Mouse (Mus musculus): ENCODE measurements around the gene Palm2. TPM values are rescaled to one million over a fixed set of nuclear protein-coding genes. Genes with fewer than 3 reads are reported as not detected.

Gene Palm2
- polyA plus RNA-seq, 1 experiment from 2014 or later = 13.2 TPM

DNA sequence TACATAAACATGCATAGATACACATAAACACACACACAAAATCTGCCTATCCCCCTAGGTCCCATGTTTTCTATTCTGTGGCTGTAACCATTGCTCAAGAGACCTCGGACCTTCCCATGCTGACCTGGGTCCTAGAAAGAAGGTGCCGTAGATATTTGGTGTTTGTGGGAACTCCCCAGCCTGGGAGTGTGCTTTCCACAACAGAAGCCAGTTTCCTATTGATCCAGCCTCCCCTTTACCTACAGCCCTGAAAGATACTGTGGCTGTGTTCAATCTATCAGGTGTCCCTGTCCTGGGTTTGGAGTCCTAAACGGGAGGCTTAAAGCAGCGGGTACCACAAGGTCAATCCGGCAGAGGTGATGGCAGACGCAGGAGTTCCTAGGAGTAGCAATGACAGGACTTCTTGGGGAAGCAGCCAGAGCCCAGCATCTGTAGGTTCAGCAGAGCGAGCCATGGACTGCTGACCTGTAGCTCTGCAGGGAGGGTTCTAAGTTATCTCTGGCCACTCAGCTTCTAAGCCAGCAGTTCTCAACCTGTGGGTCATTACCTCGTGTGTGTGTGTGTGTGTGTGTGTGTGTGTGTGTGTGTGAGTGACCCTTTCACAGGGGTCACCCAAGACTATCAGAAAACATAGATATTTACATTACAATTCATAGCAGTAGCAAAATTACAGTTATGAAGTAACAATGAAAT lies 79.3 kb downstream of the Palm2 start:
- H3K4me2 ChIP-seq = no peak overlapping the region
- H3K9ac ChIP-seq (replicated peaks) = no peak overlapping the region
- no peaks in the 10 kb centered on the region for H3K27me3 ChIP-seq
- H3K27ac ChIP-seq = no peak overlapping the region
- no peaks in the 10 kb centered on the region for H3K36me3 ChIP-seq
- H3K9me3 ChIP-seq = no peaks in the 10 kb centered on the region
- peaks cover 14% of the 10 kb centered on the region; the same call in 1 of the 2 replicates for H3K4me1 ChIP-seq (replicated peaks)
- no peak overlapping the region for H3K4me3 ChIP-seq (replicated peaks)
- no peak for ATAC-seq (ENCODE audit: insufficient number of reproducible peaks, insufficient read depth, low FRiP score, low TSS enrichment, low read depth)
- 74% methylated on average over 8 of the region's 8 CpGs for WGBS

DNA sequence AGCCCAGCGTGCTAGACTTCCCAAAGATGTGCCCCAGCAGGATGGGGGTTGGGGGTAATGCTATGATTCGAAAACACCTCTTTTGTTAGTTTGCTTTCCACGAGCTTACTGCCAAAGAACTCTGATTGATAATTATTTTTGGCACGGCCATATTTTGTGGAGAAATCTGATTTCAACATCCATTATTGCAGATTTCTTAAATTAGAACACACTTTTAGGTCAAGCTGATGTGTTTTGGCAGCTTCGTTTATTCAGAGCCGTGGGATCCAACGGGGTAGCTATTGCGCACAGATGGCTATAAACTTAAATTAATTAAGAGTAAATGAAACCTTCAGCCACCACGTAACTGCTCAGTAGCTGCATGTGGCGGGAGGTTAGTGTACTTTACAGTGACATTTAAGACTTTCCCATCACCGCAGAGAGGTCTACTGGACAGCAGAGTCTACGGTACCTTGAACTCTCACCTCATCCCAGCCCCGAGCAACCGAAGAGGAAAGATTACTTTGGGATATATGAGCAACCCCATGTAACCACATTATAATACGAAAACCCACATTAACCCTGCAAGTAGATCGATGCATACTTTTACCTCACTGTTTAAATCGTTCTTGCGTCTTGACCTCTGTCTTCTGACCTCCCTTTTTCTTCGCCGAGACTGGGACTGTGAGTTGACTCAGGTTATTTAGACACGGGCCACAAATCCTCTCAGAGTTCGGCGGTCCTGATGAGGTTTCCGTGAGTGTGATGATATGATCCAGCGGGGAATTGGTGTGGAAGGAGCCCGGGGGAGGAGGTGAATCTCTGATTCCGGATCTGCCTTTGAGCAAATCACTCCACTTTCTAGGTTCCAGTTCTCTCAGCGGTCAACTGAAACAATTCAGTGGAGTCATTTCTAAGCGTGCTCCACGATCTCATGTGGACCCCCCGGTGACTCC lies 80.2 kb downstream of the Palm2 start:
- Histone ChIP-seq H3K27me3 (no peaks in the 10 kb centered on the region), H3K9ac (replicated peaks) (no peak overlapping the region), H3K27ac (no peak overlapping the region), H3K4me1 (replicated peaks) (peaks cover 14% of the 10 kb centered on the region; the same call in 1 of the 2 replicates), H3K9me3 (no peaks in the 10 kb centered on the region), H3K4me2 (no peak overlapping the region), H3K4me3 (replicated peaks) (no peak overlapping the region), H3K36me3 (no peaks in the 10 kb centered on the region)
- no peak for ATAC-seq (ENCODE audit: insufficient number of reproducible peaks, insufficient read depth, low FRiP score, low TSS enrichment, low read depth)
- WGBS = 67% methylated on average over 31 of the region's 31 CpGs

- Histone ChIP-seq H3K9me3 (no peaks in the 10 kb centered on the region), H3K4me3 (replicated peaks) (no peak overlapping the region), H3K4me1 (replicated peaks) (peaks cover 14% of the 10 kb centered on the region; the same call in 1 of the 2 replicates), H3K27me3 (no peaks in the 10 kb centered on the region), H3K9ac (replicated peaks) (no peak overlapping the region), H3K36me3 (no peaks in the 10 kb centered on the region), H3K4me2 (no peak overlapping the region), H3K27ac (no peak overlapping the region)
- ATAC-seq (ENCODE audit: insufficient number of reproducible peaks, insufficient read depth, low FRiP score, low TSS enrichment, low read depth) = no peak
- 69% methylated on average over 2 of the region's 2 CpGs for WGBS
Measured at GRCm38 (mm10) chr4:57515356-57515755, 81.3 kb downstream of the Palm2 start.

- 95% methylated on average over 15 of the region's 15 CpGs for WGBS
- Histone ChIP-seq H3K9ac (replicated peaks) (no peak overlapping the region), H3K36me3 (no peaks in the 10 kb centered on the region), H3K4me3 (replicated peaks) (no peak overlapping the region), H3K4me1 (replicated peaks) (no peaks in the 10 kb centered on the region), H3K27me3 (no peaks in the 10 kb centered on the region), H3K27ac (no peak overlapping the region), H3K9me3 (no peaks in the 10 kb centered on the region), H3K4me2 (no peak overlapping the region)
- ATAC-seq (ENCODE audit: insufficient number of reproducible peaks, insufficient read depth, low FRiP score, low TSS enrichment, low read depth) = no peak
Measured at GRCm38 (mm10) chr4:57523456-57523855, 89.4 kb downstream of the Palm2 start.

DNA sequence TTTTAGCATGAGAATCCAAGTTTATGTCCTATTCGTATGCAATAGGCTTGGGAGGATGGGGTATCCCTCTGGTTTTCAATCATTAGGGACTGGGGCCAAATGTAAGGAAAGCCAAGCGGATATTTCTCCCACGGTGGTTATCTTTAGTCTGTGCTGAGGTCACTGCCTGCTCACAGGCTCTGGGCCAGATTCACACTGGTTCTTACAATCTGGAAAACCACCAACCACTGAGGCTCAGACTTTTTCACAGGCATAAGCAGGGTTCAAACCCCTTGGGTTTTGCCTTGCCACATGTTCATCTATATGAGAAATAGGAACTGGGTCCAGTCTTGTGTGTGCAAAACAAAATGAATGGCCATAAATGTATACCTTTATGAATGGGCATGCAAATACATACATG lies 90.4 kb downstream of the Palm2 start:
- H3K9me3 ChIP-seq = no peaks in the 10 kb centered on the region
- H3K36me3 ChIP-seq = no peaks in the 10 kb centered on the region
- H3K4me1 ChIP-seq (replicated peaks) = peaks cover 3% of the 10 kb centered on the region
- H3K9ac ChIP-seq (replicated peaks) = no peak overlapping the region
- ATAC-seq (ENCODE audit: insufficient number of reproducible peaks, insufficient read depth, low FRiP score, low TSS enrichment, low read depth) = no peak
- no peak overlapping the region for H3K27ac ChIP-seq
- 92% methylated on average over 3 of the region's 3 CpGs for WGBS
- H3K27me3 ChIP-seq = no peaks in the 10 kb centered on the region
- H3K4me2 ChIP-seq = no peak overlapping the region
- no peak overlapping the region for H3K4me3 ChIP-seq (replicated peaks)

GRCm38 (mm10) chr4:57525221-57526011 lies 91.4 kb downstream of the Palm2 start:
- 84% methylated on average over 9 of the region's 9 CpGs for WGBS
- no peaks in the 10 kb centered on the region for H3K36me3 ChIP-seq
- H3K9ac ChIP-seq (replicated peaks) = no peak overlapping the region
- no peak overlapping the region for H3K4me2 ChIP-seq
- no peak overlapping the region for H3K27ac ChIP-seq
- peaks cover 10% of the 10 kb centered on the region for H3K4me1 ChIP-seq (replicated peaks)
- no peak for ATAC-seq (ENCODE audit: insufficient number of reproducible peaks, insufficient read depth, low FRiP score, low TSS enrichment, low read depth)
- H3K9me3 ChIP-seq = no peaks in the 10 kb centered on the region
- no peak overlapping the region for H3K4me3 ChIP-seq (replicated peaks)
- H3K27me3 ChIP-seq = no peaks in the 10 kb centered on the region

GRCm38 (mm10) chr4:57528296-57528695 lies 94.2 kb downstream of the Palm2 start:
- Histone ChIP-seq H3K36me3 (no peaks in the 10 kb centered on the region), H3K4me2 (no peak overlapping the region), H3K27me3 (no peaks in the 10 kb centered on the region), H3K4me1 (replicated peaks) (peaks cover 10% of the 10 kb centered on the region), H3K27ac (no peak overlapping the region), H3K4me3 (replicated peaks) (no peak overlapping the region), H3K9me3 (no peaks in the 10 kb centered on the region), H3K9ac (replicated peaks) (no peak overlapping the region)
- no peak for ATAC-seq (ENCODE audit: insufficient number of reproducible peaks, insufficient read depth, low FRiP score, low TSS enrichment, low read depth)

DNA sequence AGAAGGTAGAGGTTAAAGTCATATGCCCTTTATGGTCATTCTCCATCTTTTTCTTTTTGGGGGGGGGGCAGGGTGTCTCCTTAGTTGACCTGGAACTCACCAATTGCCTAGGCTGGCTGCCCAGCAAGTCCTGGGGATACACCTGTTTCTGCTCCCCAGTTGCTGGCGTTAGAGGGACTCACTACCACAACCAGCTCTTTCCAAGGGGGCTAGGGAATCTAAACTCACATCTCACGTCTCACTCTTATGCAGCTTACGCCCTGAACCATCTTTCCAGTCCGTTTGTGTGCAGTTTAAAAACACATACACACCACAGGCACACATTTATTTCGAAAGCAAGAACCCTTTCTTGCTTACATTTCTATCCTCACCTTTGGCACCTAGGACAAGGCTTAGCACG lies 99.6 kb downstream of the Palm2 start:
- H3K4me3 ChIP-seq (replicated peaks) = no peak overlapping the region
- no peaks in the 10 kb centered on the region for H3K36me3 ChIP-seq
- H3K4me2 ChIP-seq = no peak overlapping the region
- WGBS = 81% methylated on average over 6 of the region's 6 CpGs
- H3K9ac ChIP-seq (replicated peaks) = no peak overlapping the region
- H3K9me3 ChIP-seq = no peaks in the 10 kb centered on the region
- H3K27me3 ChIP-seq = no peaks in the 10 kb centered on the region
- no peak overlapping the region for H3K27ac ChIP-seq
- ATAC-seq (ENCODE audit: insufficient number of reproducible peaks, insufficient read depth, low FRiP score, low TSS enrichment, low read depth) = no peak
- H3K4me1 ChIP-seq (replicated peaks) = peaks cover 21% of the 10 kb centered on the region

- no peak for ATAC-seq (ENCODE audit: insufficient number of reproducible peaks, insufficient read depth, low FRiP score, low TSS enrichment, low read depth)
- Histone ChIP-seq H3K4me2 (no peak overlapping the region), H3K9me3 (no peaks in the 10 kb centered on the region), H3K9ac (replicated peaks) (no peak overlapping the region), H3K27me3 (no peaks in the 10 kb centered on the region), H3K27ac (no peak overlapping the region), H3K4me1 (replicated peaks) (peaks cover 20% of the 10 kb centered on the region), H3K4me3 (replicated peaks) (no peak overlapping the region), H3K36me3 (no peaks in the 10 kb centered on the region)
- WGBS = 70% methylated on average over 6 of the region's 6 CpGs
Measured at GRCm38 (mm10) chr4:57534232-57534631, 100.2 kb downstream of the Palm2 start.

DNA sequence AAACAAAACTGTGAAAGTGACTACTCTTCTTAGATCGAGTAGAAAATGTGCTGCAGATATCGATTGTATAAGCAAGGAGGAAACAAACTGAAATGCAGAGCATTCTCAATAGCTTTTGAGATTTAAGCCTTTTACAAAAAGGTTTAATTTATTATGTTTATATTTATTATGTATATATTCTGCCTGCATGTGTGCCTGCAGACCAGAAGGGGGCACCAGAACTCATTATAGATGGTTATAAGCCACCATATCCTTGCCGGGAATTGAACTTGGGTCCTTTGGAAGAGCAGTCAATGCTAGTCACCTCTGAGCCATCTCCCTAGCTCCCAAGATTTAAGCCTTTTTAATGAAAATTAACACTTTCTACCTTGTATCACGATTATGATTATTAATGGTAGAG lies 101.0 kb downstream of the Palm2 start:
- WGBS = 86% methylated on average over 4 of the region's 4 CpGs
- Histone ChIP-seq H3K9me3 (no peaks in the 10 kb centered on the region), H3K4me1 (replicated peaks) (peaks cover 12% of the 10 kb centered on the region), H3K4me3 (replicated peaks) (no peak overlapping the region), H3K27ac (no peak overlapping the region), H3K9ac (replicated peaks) (no peak overlapping the region), H3K27me3 (no peaks in the 10 kb centered on the region), H3K36me3 (no peaks in the 10 kb centered on the region), H3K4me2 (no peak overlapping the region)
- no peak for ATAC-seq (ENCODE audit: insufficient number of reproducible peaks, insufficient read depth, low FRiP score, low TSS enrichment, low read depth)
